Mouse (Mus musculus) layer of hippocampus, adult 18-20 months (tissue): ENCODE results near the gene Aunip. TPM values are rescaled to one million over a fixed set of nuclear protein-coding genes. Genes with fewer than 3 reads are reported as not detected.

Experiments used
- microRNA-seq, 2 experiments: library from miRNA; unstranded; fragments of <30 nt; microRNA quantifications; one replicate each; pipeline ENCODE4 v1.2.0; 2021
- total RNA-seq, 2 experiments: library from RNA; stranded (reverse); gene quantifications; 2 replicates each; pipeline ENCODE4 v1.2.3; 2021

The Aunip gene
- total RNA-seq, 2 experiments from 2014 or later = 0.36 to 0.57 TPM

Small RNA genes within 50 kb of the gene (microRNA-seq; reads per million reads assigned to microRNA genes)
- gene Gm23634 = 0.25 to 1.2 reads per million in 2 experiments
- 0 reads per million in 2 experiments for gene Mir6403

Other genes starting within 250 kb of the Aunip start
- gene Pdik1l, start 223.1 kb upstream of the Aunip start, total RNA-seq = 10 to 100 TPM; 16.4 to 17.8 TPM
- gene Trim63, start 195.9 kb upstream of the Aunip start, total RNA-seq = not detected
- gene Slc30a2, start 167.8 kb upstream of the Aunip start, total RNA-seq = under 1 TPM in 1 of 2 experiments, not detected in 1; 0.10 TPM
- gene Extl1, start 127.1 kb upstream of the Aunip start, total RNA-seq = 10 to 100 TPM; 46.1 to 48.0 TPM
- gene Pafah2, start 114.7 kb upstream of the Aunip start, total RNA-seq = 1 to 10 TPM; 5.0 to 5.9 TPM
- 100 to 1,000 TPM; 373 to 429 TPM for gene Stmn1, start 42.7 kb upstream of the Aunip start, total RNA-seq
- gene Paqr7, start 14.3 kb upstream of the Aunip start, total RNA-seq = 10 to 100 TPM; 60.9 to 67.1 TPM
- 10 to 100 TPM; 69.0 to 70.7 TPM for gene Mtfr1l, start 24.4 kb downstream of the Aunip start, total RNA-seq
- gene Selenon, start 41.2 kb downstream of the Aunip start, total RNA-seq = 10 to 100 TPM; 18.1 to 20.0 TPM
- gene Man1c1, start 193.3 kb downstream of the Aunip start, total RNA-seq = 10 to 100 TPM; 24.1 to 26.7 TPM